Mouse (Mus musculus) forebrain, embryonic 12.5 days (tissue): ENCODE measurements at regions not wholly inside any gene's neighbourhood (a gene's known extent, or its start where the extent isn't known, plus 50 kb on each side); places are given as distances from the start of the nearest gene placed in this dataset.

Source experiments
- ATAC-seq: fragments of 200-750 bp; cut with Nextera tagmentation; 2 replicates; pipeline ENCODE4 v1.8.0; 2017; ENCODE audit warnings: moderate TSS enrichment; ENCODE audit not compliant: low FRiP score
- H3K27ac ChIP-seq: fragments of 300-500 bp; sonication (generic); 2 replicates; pipeline ENCODE4 v1.5.1; 2016; ENCODE audit warnings: mild to moderate bottlenecking
- H3K27me3 ChIP-seq: fragments of 300-500 bp; sonication (generic); 2 replicates; pipeline ENCODE4 v1.6.1; 2016; ENCODE audit warnings: mild to moderate bottlenecking
- H3K36me3 ChIP-seq: fragments of 300-500 bp; sonication (generic); replicated peaks from 2 replicates; pipeline ENCODE4 v1.6.1; 2016; ENCODE audit warnings: mild to moderate bottlenecking
- H3K4me1 ChIP-seq: fragments of 300-500 bp; sonication (generic); 2 replicates; pipeline ENCODE4 v1.6.1; 2016
- H3K4me2 ChIP-seq: fragments of 300-500 bp; sonication (generic); 2 replicates; pipeline ENCODE4 v1.6.1; 2016; ENCODE audit warnings: mild to moderate bottlenecking, moderate library complexity
- H3K4me3 ChIP-seq: fragments of 300-500 bp; sonication (generic); replicated peaks from 2 replicates; pipeline ENCODE4 v1.5.1; 2016; ENCODE audit warnings: mild to moderate bottlenecking
- H3K9ac ChIP-seq: fragments of 300-500 bp; sonication (generic); 2 replicates; pipeline ENCODE4 v1.6.1; 2016; ENCODE audit warnings: mild to moderate bottlenecking
- H3K9me3 ChIP-seq: fragments of 300-500 bp; sonication (generic); 2 replicates; pipeline ENCODE4 v1.6.1; 2016
- WGBS: fragments of 180-500 bp; shearing (Covaris S2); methylation state at CpG from one replicate; pipeline ENCODE4 v1.1.7; 2016; 5-methylcytosine and 5-hydroxymethylcytosine counted together

DNA sequence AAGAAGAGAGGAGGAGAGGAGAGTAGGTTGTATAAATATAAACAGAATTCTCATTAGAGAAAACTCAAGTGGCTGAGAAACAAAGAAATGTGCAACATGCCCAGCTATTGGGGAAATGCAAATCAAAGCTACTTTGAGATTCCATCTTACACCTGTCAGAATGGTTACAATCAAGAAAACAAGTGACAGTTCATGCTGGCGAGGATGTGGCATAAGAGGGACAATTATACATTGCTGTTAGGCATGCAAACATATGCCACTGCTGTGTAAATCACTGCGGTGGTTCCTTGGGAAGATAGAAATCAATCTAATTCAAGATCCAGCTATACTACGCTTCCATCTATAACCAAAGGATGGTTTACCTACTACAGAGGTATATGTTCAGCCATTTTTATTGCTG is 300.4 kb upstream of the Kynu start:
- Histone ChIP-seq H3K4me2 (no peak overlapping the region), H3K27me3 (no peaks in the 10 kb centered on the region), H3K27ac (no peak overlapping the region), H3K9me3 (no peaks in the 10 kb centered on the region), H3K4me1 (no peaks in the 10 kb centered on the region), H3K4me3 (no peak overlapping the region), H3K36me3 (no peaks in the 10 kb centered on the region), H3K9ac (no peak overlapping the region)
- no peak for ATAC-seq
- WGBS = 80% methylated on average over 3 of the region's 3 CpGs

DNA sequence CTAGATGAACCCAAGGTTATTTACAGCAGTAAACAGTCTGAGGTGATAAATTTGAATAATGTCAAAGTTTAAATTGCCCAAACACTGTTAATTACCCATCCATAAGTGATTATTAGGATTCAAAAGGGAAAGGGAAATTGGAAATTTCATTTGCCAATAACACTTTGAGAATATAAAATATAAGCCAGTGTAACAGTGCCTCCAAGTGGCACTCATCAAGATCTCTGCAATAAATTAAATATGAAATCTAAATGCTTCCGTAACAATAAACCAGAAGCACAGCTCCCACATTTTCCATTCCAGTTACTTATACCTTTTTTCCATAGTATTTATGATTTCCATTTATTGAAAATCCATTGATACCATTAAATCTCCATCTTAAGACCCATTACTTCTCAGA is 284.3 kb upstream of the Kynu start:
- Histone ChIP-seq H3K27me3 (no peaks in the 10 kb centered on the region), H3K36me3 (no peaks in the 10 kb centered on the region), H3K27ac (no peak overlapping the region), H3K4me1 (no peaks in the 10 kb centered on the region), H3K9ac (no peak overlapping the region), H3K9me3 (no peaks in the 10 kb centered on the region), H3K4me2 (no peak overlapping the region), H3K4me3 (no peak overlapping the region)
- 91% methylated on average over 1 of the region's 1 CpGs for WGBS
- ATAC-seq = no peak

DNA sequence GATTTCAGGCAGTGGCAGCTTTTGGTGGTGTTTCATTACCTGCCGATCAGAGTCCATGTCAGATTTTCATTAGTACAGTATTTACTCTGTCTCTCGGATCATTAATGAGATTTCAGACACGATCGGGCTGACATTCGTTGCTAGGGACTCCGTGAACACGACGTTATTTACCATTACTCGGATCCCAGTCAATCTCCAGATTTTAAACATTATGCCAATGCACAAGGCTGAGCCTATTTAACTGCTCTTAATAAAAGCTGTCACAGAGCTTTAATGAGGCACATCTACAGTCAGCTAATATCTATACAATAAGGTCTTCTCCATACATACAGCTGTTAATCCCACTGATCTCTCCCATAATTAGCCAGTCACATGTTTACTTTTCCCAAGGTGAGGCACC is 283.0 kb upstream of the Kynu start:
- WGBS = 46% methylated on average over 9 of the region's 9 CpGs
- ATAC-seq = peak; percentile 91
- H3K27me3 ChIP-seq = no peaks in the 10 kb centered on the region

DNA sequence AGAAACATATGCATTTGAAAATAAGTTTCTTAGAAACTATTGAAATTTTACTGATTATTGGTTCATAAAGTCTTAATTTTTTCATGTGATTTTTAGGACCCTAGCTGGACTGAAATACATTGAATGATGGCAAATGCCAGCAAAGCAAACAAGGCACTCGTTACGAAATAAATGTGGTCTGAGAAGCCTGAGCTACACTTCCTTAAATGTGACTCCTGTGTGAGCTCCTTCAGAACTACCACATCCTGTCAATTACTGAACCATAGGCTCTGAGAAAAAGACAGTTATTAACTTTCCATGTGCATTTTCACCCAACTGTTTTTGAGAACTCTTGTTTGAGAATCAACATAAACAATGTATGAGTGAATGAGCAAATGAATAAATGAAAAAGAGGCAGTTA is 281.1 kb upstream of the Kynu start:
- H3K9ac ChIP-seq = no peak overlapping the region
- H3K4me3 ChIP-seq = no peak overlapping the region
- H3K27ac ChIP-seq = no peak overlapping the region
- no peak for ATAC-seq
- 88% methylated on average over 2 of the region's 2 CpGs for WGBS
- H3K9me3 ChIP-seq = no peaks in the 10 kb centered on the region
- no peaks in the 10 kb centered on the region for H3K4me1 ChIP-seq
- H3K4me2 ChIP-seq = no peak overlapping the region
- H3K27me3 ChIP-seq = no peaks in the 10 kb centered on the region
- no peaks in the 10 kb centered on the region for H3K36me3 ChIP-seq

More for the DNA sequence above, 283.0 kb upstream of the Kynu start:
- Histone ChIP-seq H3K27ac (no peak overlapping the region), H3K36me3 (no peaks in the 10 kb centered on the region), H3K4me3 (no peak overlapping the region), H3K4me2 (no peak overlapping the region), H3K9me3 (no peaks in the 10 kb centered on the region), H3K9ac (no peak overlapping the region), H3K4me1 (no peaks in the 10 kb centered on the region)

DNA sequence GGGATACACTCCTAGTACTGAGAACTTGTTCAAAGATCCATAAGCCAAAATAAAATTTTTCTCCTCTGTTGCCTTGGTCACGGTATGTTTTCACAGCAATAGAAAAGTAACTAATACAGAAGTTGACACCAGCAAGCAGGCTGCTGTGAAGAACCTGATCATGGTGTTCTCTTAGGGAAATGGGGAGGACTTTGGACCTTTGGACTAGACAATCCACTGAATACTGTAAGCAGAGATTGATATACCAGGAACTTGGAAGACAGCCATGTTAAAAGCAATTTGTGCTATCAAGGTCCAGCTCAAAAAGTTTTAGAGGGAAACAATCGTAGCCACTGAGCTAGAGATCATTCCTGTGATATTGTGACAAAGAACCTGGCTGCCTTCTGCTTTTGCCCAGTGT is 259.3 kb upstream of the Kynu start:
- no peak overlapping the region for H3K4me3 ChIP-seq
- no peak overlapping the region for H3K27ac ChIP-seq
- H3K4me2 ChIP-seq = no peak overlapping the region
- H3K9ac ChIP-seq = no peak overlapping the region
- 95% methylated on average over 2 of the region's 2 CpGs for WGBS
- H3K27me3 ChIP-seq = no peaks in the 10 kb centered on the region
- no peaks in the 10 kb centered on the region for H3K36me3 ChIP-seq
- H3K9me3 ChIP-seq = no peaks in the 10 kb centered on the region
- H3K4me1 ChIP-seq = no peaks in the 10 kb centered on the region
- ATAC-seq = no peak

DNA sequence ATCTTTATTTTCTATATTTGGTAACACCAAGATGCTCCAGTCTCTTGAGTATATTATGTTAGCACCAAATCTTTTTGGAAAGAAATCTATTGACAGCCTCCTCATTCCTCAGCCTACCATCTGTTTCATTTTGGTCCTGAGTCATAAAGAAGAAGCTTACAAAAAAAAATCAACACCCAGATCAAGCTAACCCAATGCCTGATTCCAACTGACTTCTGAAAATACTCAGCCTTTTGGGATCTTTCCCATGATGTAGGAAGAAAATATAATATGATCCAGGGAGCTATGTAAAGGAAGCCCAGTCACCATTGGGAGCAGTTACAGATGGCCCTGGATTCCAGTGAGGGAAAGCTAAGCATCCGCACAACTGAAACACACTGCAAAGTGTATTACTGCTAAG is 231.3 kb upstream of the Kynu start:
- ATAC-seq = no peak
- Histone ChIP-seq H3K9me3 (no peaks in the 10 kb centered on the region), H3K4me3 (no peak overlapping the region), H3K9ac (no peak overlapping the region), H3K27me3 (no peaks in the 10 kb centered on the region), H3K36me3 (no peaks in the 10 kb centered on the region), H3K4me1 (no peaks in the 10 kb centered on the region), H3K4me2 (no peak overlapping the region), H3K27ac (no peak overlapping the region)
- WGBS = 96% methylated on average over 1 of the region's 1 CpGs

DNA sequence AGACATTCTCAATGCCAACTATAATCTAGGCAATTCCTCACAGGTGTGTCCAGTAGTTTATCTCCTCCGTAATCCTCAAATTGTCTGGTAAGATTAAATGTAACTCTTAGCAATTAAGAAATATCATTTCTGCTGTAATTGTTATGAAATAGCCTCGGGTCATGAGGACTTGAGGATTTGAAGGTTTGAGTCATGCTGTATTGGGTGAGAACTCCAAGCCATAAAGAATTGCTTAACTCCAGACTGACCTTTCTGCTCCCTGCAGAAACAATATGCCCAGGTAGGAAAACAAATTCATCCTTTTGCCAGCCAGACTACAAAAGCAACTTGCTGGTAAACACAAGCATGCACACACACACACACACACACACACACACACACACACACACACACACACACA is 190.8 kb upstream of the Kynu start:
- Histone ChIP-seq H3K4me3 (no peak overlapping the region), H3K4me2 (no peak overlapping the region), H3K9ac (no peak overlapping the region), H3K27ac (no peak overlapping the region), H3K4me1 (0 out of 2 replicates have a peak, but pooled peaks cover 3% of the 10 kb centered on the region), H3K27me3 (no peaks in the 10 kb centered on the region), H3K36me3 (no peaks in the 10 kb centered on the region), H3K9me3 (no peaks in the 10 kb centered on the region)
- ATAC-seq = no peak
- WGBS = 73% methylated on average over 2 of the region's 2 CpGs

DNA sequence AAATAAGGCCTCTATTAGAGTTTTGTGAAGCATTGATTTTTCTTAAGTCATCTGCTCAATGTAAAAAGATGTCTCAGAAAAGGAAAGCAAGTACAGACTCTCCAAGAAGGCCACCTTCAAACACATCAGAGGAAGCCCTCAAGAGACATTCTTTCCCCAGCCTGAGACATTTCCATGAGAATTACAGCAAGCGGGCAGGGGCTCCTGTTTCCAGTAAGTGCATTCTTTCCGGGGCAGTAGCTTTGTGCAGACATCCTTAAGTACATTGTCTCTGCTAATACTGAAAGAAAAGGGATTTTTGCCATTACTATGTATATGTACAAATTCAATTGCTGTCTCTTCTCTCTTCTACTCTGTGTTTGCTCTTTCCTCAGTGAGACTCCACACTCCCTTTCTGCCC is 189.3 kb upstream of the Kynu start:
- no peaks in the 10 kb centered on the region for H3K36me3 ChIP-seq
- H3K9ac ChIP-seq = no peak overlapping the region
- WGBS = 18% methylated on average over 2 of the region's 2 CpGs
- no peak overlapping the region for H3K4me3 ChIP-seq
- ATAC-seq = no peak
- H3K9me3 ChIP-seq = no peaks in the 10 kb centered on the region
- H3K27ac ChIP-seq = no peak overlapping the region
- H3K4me1 ChIP-seq = 0 out of 2 replicates have a peak, but pooled peaks cover 3% of the 10 kb centered on the region
- no peaks in the 10 kb centered on the region for H3K27me3 ChIP-seq
- H3K4me2 ChIP-seq = no peak overlapping the region

DNA sequence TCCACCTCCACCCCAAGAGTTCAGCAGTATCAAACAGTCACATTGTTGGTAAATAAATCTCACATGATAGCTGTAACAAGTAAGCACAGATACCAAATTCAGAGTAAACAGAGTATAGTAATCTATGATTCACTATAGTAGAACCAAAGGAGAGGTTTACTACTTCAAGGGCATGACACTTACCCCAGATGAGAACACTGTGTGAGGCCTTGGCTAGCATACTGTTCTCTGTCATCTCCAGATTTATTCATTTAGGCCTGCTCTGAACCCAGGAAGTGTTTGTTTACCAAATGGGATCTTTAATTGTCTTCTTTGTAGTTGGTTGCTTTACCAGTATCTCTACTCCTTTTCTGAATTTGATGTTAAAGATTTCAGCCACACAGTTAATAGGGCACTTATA is 151.8 kb upstream of the Kynu start:
- H3K4me3 ChIP-seq = no peak overlapping the region
- H3K27ac ChIP-seq = no peak overlapping the region
- H3K4me1 ChIP-seq = no peaks in the 10 kb centered on the region
- no peaks in the 10 kb centered on the region for H3K36me3 ChIP-seq
- no peaks in the 10 kb centered on the region for H3K9me3 ChIP-seq
- H3K9ac ChIP-seq = no peak overlapping the region
- no peak overlapping the region for H3K4me2 ChIP-seq
- no peaks in the 10 kb centered on the region for H3K27me3 ChIP-seq
- no peak for ATAC-seq

DNA sequence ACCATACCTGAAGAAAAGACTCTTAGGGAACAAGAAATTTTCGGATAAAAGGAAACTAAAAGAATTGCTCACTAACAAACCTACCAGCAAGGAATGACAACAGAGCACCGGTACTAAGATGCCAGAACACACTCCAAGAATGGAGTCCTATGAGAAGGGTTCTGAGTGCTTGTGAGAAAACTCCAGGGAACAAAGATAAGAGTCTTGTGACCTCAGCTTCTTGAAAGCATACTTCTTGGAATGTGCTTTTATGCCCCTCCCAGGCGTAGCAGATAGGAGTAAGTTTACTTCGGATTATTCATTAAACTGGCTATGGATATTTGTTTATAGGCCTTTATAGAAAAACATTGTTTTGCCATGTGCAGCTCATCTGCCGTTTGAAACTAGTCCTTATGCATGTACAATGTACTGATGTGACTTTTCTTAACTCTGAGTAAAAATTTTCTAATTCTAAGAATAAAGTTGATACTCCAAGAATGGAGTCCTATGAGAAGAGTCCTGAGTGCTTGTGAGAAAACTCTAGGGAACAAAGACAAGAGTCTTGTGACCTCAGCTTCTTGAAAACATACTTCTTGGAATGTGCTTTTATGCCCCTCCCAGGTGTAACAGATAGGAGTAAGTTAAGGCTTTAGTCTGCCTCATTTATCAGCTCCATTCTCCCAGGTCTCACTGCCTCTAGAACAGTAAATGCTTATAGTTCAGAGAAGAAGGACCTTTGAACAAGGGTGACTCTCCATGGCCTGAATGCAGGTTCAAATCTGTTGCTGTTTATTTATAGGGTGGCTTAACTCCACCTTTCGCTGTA is 150.8 kb upstream of the Kynu start:
- no peaks in the 10 kb centered on the region for H3K27me3 ChIP-seq
- H3K4me3 ChIP-seq = no peak overlapping the region
- H3K4me2 ChIP-seq = no peak overlapping the region
- H3K9ac ChIP-seq = no peak overlapping the region
- WGBS = 86% methylated on average over 6 of the region's 6 CpGs
- H3K27ac ChIP-seq = no peak overlapping the region
- H3K36me3 ChIP-seq = no peaks in the 10 kb centered on the region
- no peaks in the 10 kb centered on the region for H3K9me3 ChIP-seq
- ATAC-seq = no peak
- no peaks in the 10 kb centered on the region for H3K4me1 ChIP-seq

DNA sequence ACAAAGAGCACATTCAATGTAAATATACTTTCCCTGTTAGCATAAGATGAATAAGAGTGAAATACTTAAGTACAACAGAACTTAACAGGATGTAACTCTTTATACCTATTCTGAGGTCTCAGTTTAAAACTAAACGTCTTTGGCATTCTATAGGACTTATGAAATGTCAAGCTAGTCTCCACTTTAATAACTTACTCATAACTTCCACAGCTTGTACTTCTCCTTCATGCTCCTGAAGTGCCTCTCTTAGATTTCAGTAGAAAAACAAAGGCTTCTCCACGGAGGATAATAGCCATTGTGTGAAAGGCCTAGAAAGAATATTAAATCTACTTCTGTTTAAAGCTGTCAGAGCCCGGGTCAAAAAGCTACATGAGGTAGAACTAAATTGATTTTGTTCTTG is 117.9 kb upstream of the Kynu start:
- no peak for ATAC-seq
- no peaks in the 10 kb centered on the region for H3K4me1 ChIP-seq
- 49% methylated on average over 3 of the region's 3 CpGs for WGBS

DNA sequence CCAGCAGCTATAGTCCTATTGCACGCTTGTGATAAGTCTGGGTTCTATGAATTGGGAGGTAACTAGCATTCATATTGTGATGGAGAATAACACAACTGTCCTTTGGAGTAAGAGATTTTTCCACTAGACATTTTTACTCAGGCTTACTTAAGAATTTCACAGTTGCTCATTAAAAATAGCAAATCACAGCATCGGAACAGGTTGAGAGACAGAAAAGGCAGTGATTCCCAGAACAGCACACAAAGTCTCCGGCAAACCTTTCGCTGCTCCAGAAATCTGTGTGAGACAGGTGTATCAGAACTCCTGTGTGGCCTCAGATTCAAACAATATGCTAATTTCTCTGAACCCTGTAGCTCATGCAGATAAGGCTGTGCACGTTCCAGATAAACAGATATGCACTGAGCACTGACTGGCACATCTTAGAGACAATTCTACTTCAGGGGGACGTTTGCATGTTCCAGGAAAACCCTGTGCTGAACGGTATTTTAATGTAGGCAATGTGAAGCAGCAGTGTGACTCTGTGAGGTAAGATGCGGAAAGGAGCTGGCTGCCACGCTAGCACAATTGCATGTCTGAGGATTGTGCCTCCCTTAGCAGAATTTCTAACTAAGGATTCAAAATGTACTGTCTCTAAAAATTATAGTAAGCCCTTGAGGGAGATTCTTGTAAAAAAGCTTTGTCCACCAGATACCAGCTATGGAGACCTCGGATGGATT is 99.8 kb upstream of the Kynu start:
- H3K4me2 ChIP-seq = no peak overlapping the region
- no peak overlapping the region for H3K27ac ChIP-seq
- 90% methylated on average over 10 of the region's 10 CpGs for WGBS
- H3K9me3 ChIP-seq = no peaks in the 10 kb centered on the region
- H3K4me3 ChIP-seq = no peak overlapping the region
- ATAC-seq = no peak
- no peaks in the 10 kb centered on the region for H3K27me3 ChIP-seq
- no peaks in the 10 kb centered on the region for H3K4me1 ChIP-seq
- no peak overlapping the region for H3K9ac ChIP-seq
- no peaks in the 10 kb centered on the region for H3K36me3 ChIP-seq

More for the DNA sequence above, 117.9 kb upstream of the Kynu start:
- Histone ChIP-seq H3K9ac (no peak overlapping the region), H3K27ac (no peak overlapping the region), H3K27me3 (no peaks in the 10 kb centered on the region), H3K9me3 (no peaks in the 10 kb centered on the region), H3K4me3 (no peak overlapping the region), H3K36me3 (no peaks in the 10 kb centered on the region), H3K4me2 (no peak overlapping the region)

DNA sequence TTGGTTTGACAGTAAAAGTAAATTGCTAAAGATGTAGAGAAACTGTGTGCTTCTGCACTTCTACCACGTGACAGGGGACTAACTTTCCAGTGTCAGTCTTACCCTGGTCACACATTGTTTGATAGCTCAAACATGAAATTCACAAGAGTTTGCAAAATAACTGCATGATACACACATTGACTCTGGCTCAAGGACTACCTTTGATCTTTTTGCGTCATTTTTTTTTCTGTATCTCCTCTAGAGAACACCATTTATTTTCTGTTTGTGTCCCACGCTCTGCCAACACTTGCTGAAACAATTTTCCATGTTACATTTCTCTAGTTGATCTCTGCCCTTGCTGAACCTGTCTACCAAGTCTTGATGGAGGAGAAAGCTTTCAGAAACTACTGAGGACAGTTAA is 86.0 kb upstream of the Kynu start:
- Histone ChIP-seq H3K4me2 (no peak overlapping the region), H3K9me3 (no peaks in the 10 kb centered on the region), H3K36me3 (no peaks in the 10 kb centered on the region), H3K9ac (no peak overlapping the region), H3K4me1 (no peaks in the 10 kb centered on the region), H3K4me3 (no peak overlapping the region), H3K27me3 (no peaks in the 10 kb centered on the region), H3K27ac (no peak overlapping the region)
- 82% methylated on average over 3 of the region's 3 CpGs for WGBS
- ATAC-seq = no peak
